In the genomic region with DNA sequence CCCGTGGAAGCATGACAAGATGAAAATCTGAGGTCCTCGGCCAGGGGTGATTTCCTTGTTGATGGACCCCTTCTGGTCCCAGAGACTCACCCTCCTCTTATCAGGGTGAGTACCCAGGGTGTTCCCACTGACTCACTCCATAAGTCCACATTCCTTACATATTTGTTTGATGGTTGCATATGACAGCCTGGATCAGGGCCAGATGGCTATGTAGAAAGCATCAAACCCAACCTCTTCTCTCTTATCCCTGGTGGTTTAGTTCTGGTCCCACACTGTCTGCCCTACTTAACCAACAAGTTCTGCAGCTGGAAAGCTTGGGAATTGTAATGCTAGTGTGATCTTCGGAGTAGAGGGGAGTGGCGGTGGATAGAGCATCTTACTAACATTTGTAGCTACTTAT, we compare ENCODE assay signal across 26 mouse cellular contexts.
"Had no signal": no experiment of that assay in that cellular context is flagged by ENCODE, and none has a peak within 500 bp of the region (broad histone marks: within the 10 kb centered on the region; RNA-seq: fewer than 3 reads in every experiment).

No protein-coding gene starts in this region.

- DNase-seq: gastrocnemius, adult 2 months; gastrocnemius, postnatal 10 days; gastrocnemius, postnatal 25 days; heart, postnatal 14 days; heart, postnatal 36 days; kidney, adult 11 months; kidney, adult 2 months; kidney, adult 9 months; kidney, postnatal 14 days; kidney, postnatal 36 days; layer of hippocampus, postnatal 36 days; left cerebral cortex, postnatal 4 days had no signal

- H3K9ac ChIP-seq: heart, embryonic 13.5 days; heart, embryonic 15.5 days; hindbrain, embryonic 13.5 days; hindbrain, embryonic 15.5 days; kidney, embryonic 15.5 days; limb, embryonic 13.5 days; limb, embryonic 15.5 days; liver, embryonic 12.5 days had no signal

- H3K27me3 ChIP-seq: heart, embryonic 13.5 days; heart, embryonic 15.5 days; hindbrain, embryonic 13.5 days; hindbrain, embryonic 15.5 days; kidney, embryonic 15.5 days; limb, embryonic 13.5 days; limb, embryonic 15.5 days; liver, embryonic 12.5 days had no signal

- H3K4me1 ChIP-seq: heart, embryonic 13.5 days; heart, embryonic 15.5 days; hindbrain, embryonic 10.5 days; hindbrain, embryonic 15.5 days; kidney, embryonic 15.5 days; limb, embryonic 13.5 days; limb, embryonic 15.5 days; liver, embryonic 12.5 days had no signal

- H3K9me3 ChIP-seq: heart, embryonic 13.5 days; heart, embryonic 15.5 days; hindbrain, embryonic 10.5 days; hindbrain, embryonic 13.5 days; hindbrain, embryonic 15.5 days; kidney, embryonic 15.5 days; limb, embryonic 13.5 days; limb, embryonic 15.5 days; liver, embryonic 12.5 days had no signal

- H3K27ac ChIP-seq: gastrocnemius, adult 2 months; heart, adult 2 months; heart, embryonic 13.5 days; heart, embryonic 15.5 days; hindbrain, embryonic 10.5 days; hindbrain, embryonic 13.5 days; hindbrain, embryonic 15.5 days; hindbrain, postnatal 0 days; kidney, embryonic 15.5 days; kidney, postnatal 0 days; limb, embryonic 13.5 days; limb, embryonic 15.5 days; liver, embryonic 12.5 days had no signal

- H3K4me2 ChIP-seq: heart, embryonic 11.5 days; heart, embryonic 13.5 days; heart, embryonic 15.5 days; hindbrain, embryonic 13.5 days; hindbrain, embryonic 15.5 days; kidney, embryonic 15.5 days; limb, embryonic 13.5 days; limb, embryonic 15.5 days; liver, embryonic 12.5 days had no signal

- ATAC-seq: hindbrain, postnatal 0 days; intestine, embryonic 16.5 days; liver, embryonic 12.5 days had no signal

- H3K36me3 ChIP-seq: heart, embryonic 13.5 days; heart, embryonic 15.5 days; hindbrain, embryonic 10.5 days; hindbrain, embryonic 13.5 days; hindbrain, embryonic 15.5 days; kidney, embryonic 15.5 days; limb, embryonic 13.5 days; limb, embryonic 15.5 days; liver, embryonic 12.5 days had no signal

- H3K4me3 ChIP-seq: gastrocnemius, adult 2 months; heart, adult 2 months; heart, embryonic 13.5 days; heart, embryonic 15.5 days; hindbrain, embryonic 10.5 days; hindbrain, embryonic 13.5 days; hindbrain, embryonic 15.5 days; kidney, embryonic 15.5 days; limb, embryonic 13.5 days; limb, embryonic 15.5 days; liver, embryonic 12.5 days had no signal
